Comparison of ENCODE assay signal across 25 mouse cellular contexts in genomic region chr17:70594277-70594676, GRCm38 (mm10).
DNase-seq lines count a peak whose midpoint lies in the region; ATAC-seq and TF ChIP-seq lines count a peak whose summit lies in the region.
"Had no signal": no experiment of that assay in that cellular context is flagged by ENCODE, and none has a peak within 500 bp of the region (broad histone marks: within the 10 kb centered on the region; RNA-seq: fewer than 3 reads in every experiment).

No protein-coding gene starts in this region.

- peak; percentile 20; the same call in 1 of the 2 replicates for ATAC-seq in cerebellum, adult (ENCODE audit: insufficient number of reproducible peaks, low FRiP score, low TSS enrichment)
- ATAC-seq: activated CD4-positive, CD25-positive, alpha-beta regulatory T cell, adult 4 months; forebrain, embryonic 13.5 days; forebrain, embryonic 16.5 days; hindbrain, postnatal 0 days; inflammation-experienced regulatory T-cells, adult 6 months; intestine, embryonic 16.5 days had no signal

- peak overlapping the region; percentile 70 for H3K27ac ChIP-seq in layer of hippocampus, adult 2 months
- H3K27ac ChIP-seq: forebrain, embryonic 10.5 days; forebrain, embryonic 13.5 days; heart, adult 2 months; heart, embryonic 10.5 days; heart, embryonic 13.5 days; hindbrain, embryonic 14.5 days; hindbrain, postnatal 0 days had no signal

- no peak for TF ChIP-seq CTCF in layer of hippocampus, adult 2 months (conservative IDR thresholded peaks at IDR 0.05)

- no peak for DNase-seq in cerebellum, adult 9-11 months
- no peak for DNase-seq in layer of hippocampus, adult 2 months (ENCODE audit: low spot score in 2 of 2)
- DNase-seq in layer of hippocampus, postnatal 25 days (ENCODE audit: extremely low spot score in 1 of 2, low spot score in 1 of 2) = no peak
- peak; percentile 53 for DNase-seq in brain, adult 2 months (ENCODE audit: low read depth, low spot score)
- no peak for DNase-seq in adrenal gland, postnatal 4 days (ENCODE audit: low spot score in 2 of 2)
- DNase-seq: adrenal gland, postnatal 10 days; adrenal gland, postnatal 36 days; cerebellum, postnatal 10 days; cerebellum, postnatal 36 days; gastrocnemius, postnatal 10 days; gastrocnemius, postnatal 36 days; heart, adult 2 months; heart, postnatal 14 days; heart, postnatal 4 days had no signal

- no peak overlapping the region for H3K4me3 ChIP-seq in layer of hippocampus, adult 2 months
- H3K4me3 ChIP-seq: forebrain, embryonic 10.5 days; forebrain, embryonic 13.5 days; heart, adult 2 months; heart, embryonic 10.5 days; heart, embryonic 13.5 days had no signal
